Mouse (Mus musculus) spleen, embryonic (tissue): Measurements from ENCODE around the gene Mms22l.
"Not testable (repeated sequence)": the region's sequence is repeated elsewhere in the genome, so short reads cannot be mapped to it uniquely, and the experiment has no call there.

ENCODE experiments used
- CTCF ChIA-PET: fragments of 350-600 bp; sonication (Branson Sonifier 250); formaldehyde crosslinking; loops from one replicate; lab custom pipeline; 2022; lab: Charles Lee

Mms22l gene

GRCm38 (mm10) chr4:24620440-24620839 lies 124.2 kb downstream of the Mms22l start:
- CTCF ChIA-PET, result no interaction called here

GRCm38 (mm10) chr4:24621422-24622187 lies 125.4 kb downstream of the Mms22l start:
- CTCF ChIA-PET, result no interaction called here

GRCm38 (mm10) chr4:24625951-24626584 lies 129.8 kb downstream of the Mms22l start:
- CTCF ChIA-PET, result no interaction called here

GRCm38 (mm10) chr4:24626686-24627085 lies 130.4 kb downstream of the Mms22l start:
- CTCF ChIA-PET, result no interaction called here

GRCm38 (mm10) chr4:24627871-24628270 lies 131.6 kb downstream of the Mms22l start:
- CTCF ChIA-PET, result no interaction called here

- CTCF ChIA-PET, result no interaction called here
Measured at GRCm38 (mm10) chr4:24630430-24630829, 134.2 kb downstream of the Mms22l start.

- CTCF ChIA-PET, result no interaction called here
Measured at GRCm38 (mm10) chr4:24631177-24631911, 135.1 kb downstream of the Mms22l start.

GRCm38 (mm10) chr4:24642306-24642705 lies 146.1 kb downstream of the Mms22l start:
- CTCF ChIA-PET, result no interaction called here

GRCm38 (mm10) chr4:24644735-24645134 lies 148.5 kb downstream of the Mms22l start:
- CTCF ChIA-PET, result not testable (repeated sequence)
